Mouse (Mus musculus) liver, embryonic 11.5 days (tissue): ENCODE measurements around the gene Dctn3. TPM values are rescaled to one million over a fixed set of nuclear protein-coding genes. Genes with fewer than 3 reads are reported as not detected.

Experiments used
- ATAC-seq: fragments of 200-750 bp; cut with Nextera tagmentation; replicated peaks from 2 replicates; pipeline ENCODE4 v1.8.0; 2017; ENCODE audit warnings: moderate number of reproducible peaks, mild to moderate bottlenecking, moderate TSS enrichment, moderate library complexity; ENCODE audit not compliant: low FRiP score
- DNase-seq: peaks from one replicate; pipeline ENCODE4 v3.0.0-alpha.2; 2017; ENCODE audit warnings: low spot score
- H3K27ac ChIP-seq: fragments of 300-500 bp; sonication (generic); 2 replicates; pipeline ENCODE4 v1.5.1; 2014; ENCODE audit warnings: mild to moderate bottlenecking, low read depth, low read length, control low read depth
- H3K27me3 ChIP-seq: fragments of 300-500 bp; sonication (generic); replicated peaks from 2 replicates; pipeline ENCODE4 v1.6.1; 2014; ENCODE audit warnings: low read length, mixed read lengths; ENCODE audit not compliant: control insufficient read depth, insufficient read depth
- H3K36me3 ChIP-seq: fragments of 300-500 bp; sonication (generic); 2 replicates; pipeline ENCODE4 v1.6.1; 2014; ENCODE audit warnings: mild to moderate bottlenecking, low read length, moderate library complexity, mixed read lengths; ENCODE audit not compliant: control insufficient read depth, insufficient read depth
- H3K4me1 ChIP-seq: fragments of 300-500 bp; sonication (generic); replicated peaks from 2 replicates; pipeline ENCODE4 v1.6.1; 2014; ENCODE audit warnings: low read length, mixed read lengths; ENCODE audit not compliant: control insufficient read depth, insufficient read depth
- H3K4me2 ChIP-seq: fragments of 300-500 bp; sonication (generic); 2 replicates; pipeline ENCODE4 v1.6.1; 2014; ENCODE audit warnings: mild to moderate bottlenecking, control low read depth, moderate library complexity
- H3K4me3 ChIP-seq: fragments of 300-500 bp; sonication (generic); 2 replicates; pipeline ENCODE4 v1.5.1; 2014; ENCODE audit warnings: low read depth, low read length, control low read depth
- H3K9ac ChIP-seq: fragments of 300-500 bp; sonication (generic); 2 replicates; pipeline ENCODE4 v1.6.1; 2014; ENCODE audit warnings: low read depth, low read length, control low read depth
- H3K9me3 ChIP-seq: fragments of 300-500 bp; sonication (generic); 2 replicates; pipeline ENCODE4 v1.6.1; 2016; ENCODE audit warnings: low read length, inconsistent platforms, mixed read lengths; ENCODE audit not compliant: control insufficient read depth
- WGBS: fragments of 180-500 bp; shearing (Covaris S2); extraction: QIAGEN DNeasy Blood & Tissue Kit; methylation state at CpG from one replicate; pipeline ENCODE4 v1.1.7; 2014; 5-methylcytosine and 5-hydroxymethylcytosine counted together
- polyA plus RNA-seq: library from polyadenylated mRNA; unstranded; fragments of >200 nt; fragmentation: Nextera tagmentation; extraction: Ambion mirVana; gene quantifications from 2 replicates; pipeline ENCODE4 v1.2.1, GENCODE M21; 2014

Dctn3 gene
- polyA plus RNA-seq, 1 experiment from 2014 or later: 118 TPM

- Histone ChIP-seq H3K27ac (no peak overlapping the region), H3K4me2 (no peak overlapping the region), H3K9me3 (no peaks in the 10 kb centered on the region), H3K9ac (no peak overlapping the region), H3K4me3 (no peak overlapping the region), H3K36me3 (no peaks in the 10 kb centered on the region), H3K4me1 (peaks cover 20% of the 10 kb centered on the region), H3K27me3 (peaks cover 11% of the 10 kb centered on the region)
- 75% methylated on average over 11 of the region's 11 CpGs for WGBS
- DNase-seq (no peak), ATAC-seq (no peak)
These were observed 56.3 kb downstream of the Dctn3 start for GRCm38 (mm10) chr4:41666646-41667045.

DNA sequence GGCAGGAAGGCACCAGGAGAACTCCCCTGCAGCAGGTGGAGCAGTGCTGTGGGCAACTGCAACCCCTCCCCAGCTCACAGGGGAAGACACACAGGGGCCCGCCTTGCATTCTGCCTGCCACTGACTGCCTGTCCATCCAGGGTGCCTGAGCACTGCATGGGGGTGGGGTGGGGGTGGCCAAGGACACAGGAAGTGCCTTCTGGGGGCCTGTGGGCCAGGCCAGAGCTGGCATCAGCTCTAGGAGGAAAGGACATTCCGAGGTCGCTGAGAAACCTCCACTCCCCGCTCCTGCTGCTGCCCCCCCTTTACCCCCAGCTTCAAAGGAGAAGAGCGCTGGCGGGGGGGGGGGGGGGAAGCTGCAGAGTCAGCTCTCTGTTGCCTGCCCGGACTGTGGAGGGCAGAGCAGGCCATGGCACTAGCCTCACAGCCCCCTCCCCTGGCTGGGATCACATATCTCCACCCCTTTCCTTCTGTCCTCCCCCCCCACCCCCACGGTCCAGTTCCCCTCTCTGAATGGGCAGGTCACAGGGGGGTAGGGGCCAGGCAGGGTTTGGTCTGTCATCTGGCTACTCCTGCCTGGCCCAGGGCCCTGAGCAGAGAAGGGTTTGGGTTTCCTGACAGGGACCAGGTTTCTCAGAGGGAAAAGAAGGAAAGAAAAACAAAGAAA, 57.8 kb downstream of the Dctn3 start:
- DNase-seq (no peak), ATAC-seq (no peak; the same call in 1 of the 2 replicates)
- Histone ChIP-seq H3K4me2 (no peak overlapping the region), H3K9me3 (no peaks in the 10 kb centered on the region), H3K36me3 (no peaks in the 10 kb centered on the region), H3K27ac (no peak overlapping the region), H3K9ac (no peak overlapping the region), H3K27me3 (peaks cover 7% of the 10 kb centered on the region), H3K4me3 (no peak overlapping the region), H3K4me1 (peaks cover 22% of the 10 kb centered on the region)
- 6% methylated on average over 6 of the region's 8 CpGs for WGBS

Other genes starting within 250 kb of the Dctn3 start
- 1.5 TPM in 2 replicates for gene AI464131, start 220.1 kb downstream of the Dctn3 start, polyA plus RNA-seq
- gene 1110017D15Rik, start 205.8 kb downstream of the Dctn3 start, polyA plus RNA-seq: 0.43 TPM in 1 of 2 replicates, not detected in the other
- gene Fam219a, start 153.6 kb downstream of the Dctn3 start, polyA plus RNA-seq: 1.4 and 2.0 TPM in 2 replicates
- gene Dnaic1, start 153.4 kb downstream of the Dctn3 start, polyA plus RNA-seq: 1.6 TPM in 2 replicates
- gene Enho, start 82.8 kb downstream of the Dctn3 start, polyA plus RNA-seq: 3.7 and 3.8 TPM in 2 replicates
- 5.2 and 6.0 TPM in 2 replicates for gene Cntfr, start 26.1 kb downstream of the Dctn3 start, polyA plus RNA-seq
- 66.8 and 72.9 TPM in 2 replicates for gene Il11ra1, start 23.2 kb downstream of the Dctn3 start, polyA plus RNA-seq
- 67.8 and 71.2 TPM in 2 replicates for gene Rpp25l, start 9.6 kb downstream of the Dctn3 start, polyA plus RNA-seq
- not detected in 2 replicates for gene Arid3c, start 8.0 kb upstream of the Dctn3 start, polyA plus RNA-seq
- 40.7 and 45.8 TPM in 2 replicates for gene Galt, start 32.1 kb upstream of the Dctn3 start, polyA plus RNA-seq
- 87.5 and 90.5 TPM in 2 replicates for gene Sigmar1, start 33.0 kb upstream of the Dctn3 start, polyA plus RNA-seq
- gene Ccl27a, start 51.1 kb upstream of the Dctn3 start, polyA plus RNA-seq: 14.4 TPM in 2 replicates
- gene Gm21541, start 180.4 kb upstream of the Dctn3 start, polyA plus RNA-seq: 0.22 TPM in 1 of 2 replicates, not detected in the other
- gene Gm20878, start 218.4 kb upstream of the Dctn3 start, polyA plus RNA-seq: 0.37 and 1.4 TPM in 2 replicates
- 0.04 and 0.16 TPM in 2 replicates for gene Fam205a4, start 242.9 kb upstream of the Dctn3 start, polyA plus RNA-seq